Mouse (Mus musculus) B cell, adult 62 days (primary cell): ENCODE measurements around the gene Slitrk1. TPM values are rescaled to one million over a fixed set of nuclear protein-coding genes. Genes with fewer than 3 reads are reported as not detected.

ENCODE experiments used
- total RNA-seq: library from RNA; stranded (reverse); gene quantifications from 4 replicates; pipeline ENCODE4 v1.2.4, GENCODE M21; 2023

The Slitrk1 gene
- total RNA-seq = not detected in 4 replicates

DNA sequence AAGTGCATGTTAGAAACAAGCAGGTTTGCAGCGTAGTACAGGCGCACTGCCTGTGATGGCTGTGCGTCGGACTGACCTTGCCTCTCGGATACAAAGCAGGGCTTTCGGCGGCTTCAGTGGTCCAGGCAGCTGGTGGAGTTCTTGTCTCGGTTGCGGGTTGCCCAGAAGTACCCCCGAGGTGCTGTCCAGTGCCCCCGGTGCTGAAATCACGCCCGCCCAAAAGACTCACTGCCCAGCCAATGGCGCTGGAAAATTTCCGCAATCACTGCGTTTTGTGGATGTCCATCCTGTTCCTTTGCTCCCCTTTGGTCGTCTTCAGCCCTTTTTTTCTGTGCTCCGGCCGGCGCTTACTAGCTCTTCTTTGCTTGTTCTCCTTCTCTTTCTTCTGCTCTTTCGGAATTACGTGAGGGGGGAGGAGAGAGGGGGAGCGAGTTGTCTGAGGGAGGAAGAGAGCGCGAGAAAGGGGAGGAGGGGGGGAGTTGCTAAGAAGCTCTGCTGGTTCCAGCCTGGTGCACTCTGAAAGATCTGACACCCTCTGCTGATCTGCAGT, at the start of gene Slitrk1:
Gene Slitrk1 (minus strand): TSS at position 445 of the 550 bp plus-strand sequence.

